Mouse (Mus musculus) forebrain, embryonic 11.5 days (tissue): ENCODE measurements around the gene F12. TPM values are rescaled to one million over a fixed set of nuclear protein-coding genes. Genes with fewer than 3 reads are reported as not detected.

Experiments used
- microRNA-seq: library from miRNA; unstranded; fragments of <30 nt; microRNA quantifications from one replicate; pipeline ENCODE4, GENCODE M21; 2016; ENCODE audit not compliant: insufficient number of aligned reads
- polyA plus RNA-seq: library from polyadenylated mRNA; unstranded; fragments of >200 nt; fragmentation: Nextera tagmentation; extraction: Ambion mirVana; gene quantifications from 2 replicates; pipeline ENCODE4 v1.2.1, GENCODE M21; 2014

The F12 gene
- polyA plus RNA-seq, 1 experiment from 2014 or later = not detected

Small RNA genes lying within 50 kb of the gene (microRNA-seq; reads per million reads assigned to microRNA genes)
- gene Mir6943 = not detected

Other genes starting within 250 kb of the F12 start
- gene Nsd1, start 217.0 kb downstream of the F12 start, polyA plus RNA-seq = 69.6 and 79.3 TPM in 2 replicates
- 422 and 451 TPM in 2 replicates for gene Prelid1, start 106.3 kb downstream of the F12 start, polyA plus RNA-seq
- 84.4 and 101 TPM in 2 replicates for gene Rab24, start 104.8 kb downstream of the F12 start, polyA plus RNA-seq
- gene Mxd3, start 97.0 kb downstream of the F12 start, polyA plus RNA-seq = 37.2 and 42.2 TPM in 2 replicates
- gene Lman2, start 64.0 kb downstream of the F12 start, polyA plus RNA-seq = 90.4 and 94.2 TPM in 2 replicates
- gene Rgs14, start 57.1 kb downstream of the F12 start, polyA plus RNA-seq = 0.33 and 0.44 TPM in 2 replicates
- gene Slc34a1, start 28.6 kb downstream of the F12 start, polyA plus RNA-seq = not detected in 2 replicates
- not detected in 2 replicates for gene Pfn3, start 11.6 kb downstream of the F12 start, polyA plus RNA-seq
- gene Grk6, start 18.3 kb upstream of the F12 start, polyA plus RNA-seq = 69.5 and 79.2 TPM in 2 replicates
- 2.3 and 3.9 TPM in 2 replicates for gene Prr7, start 37.5 kb upstream of the F12 start, polyA plus RNA-seq
- gene Dbn1, start 61.3 kb upstream of the F12 start, polyA plus RNA-seq = 411 and 418 TPM in 2 replicates
- 165 and 185 TPM in 2 replicates for gene Pdlim7, start 86.9 kb upstream of the F12 start, polyA plus RNA-seq
- gene Dok3, start 102.5 kb upstream of the F12 start, polyA plus RNA-seq = 3.3 and 3.9 TPM in 2 replicates
- gene Ddx41, start 109.9 kb upstream of the F12 start, polyA plus RNA-seq = 79.3 and 79.5 TPM in 2 replicates
- 55.8 and 58.0 TPM in 2 replicates for gene Fam193b, start 144.3 kb upstream of the F12 start, polyA plus RNA-seq
- gene Tmed9, start 146.9 kb upstream of the F12 start, polyA plus RNA-seq = 51.4 and 56.5 TPM in 2 replicates
- gene B4galt7, start 173.1 kb upstream of the F12 start, polyA plus RNA-seq = 24.5 and 25.6 TPM in 2 replicates
- 65.4 and 69.7 TPM in 2 replicates for gene Caml, start 196.2 kb upstream of the F12 start, polyA plus RNA-seq
- 56.8 and 58.2 TPM in 2 replicates for gene Ddx46, start 208.2 kb upstream of the F12 start, polyA plus RNA-seq